Mouse (Mus musculus) brain, embryonic 14.5 days (tissue): ENCODE results near the gene Tmem120a.

Source experiments
- CTCF ChIP-seq: fragments of 200-500 bp; IDR thresholded peaks from 2 replicates; pipeline ENCODE4 v1.5.1; 2012; ENCODE audit warnings: inconsistent platforms, mild to moderate bottlenecking, moderate library complexity, borderline replicate concordance; ENCODE audit not compliant: insufficient read depth, insufficient read length; ENCODE audit errors: extremely low read depth
- POLR2A ChIP-seq: fragments of 200-500 bp; IDR thresholded peaks from 2 replicates; pipeline ENCODE4 v1.6.1; 2012; ENCODE audit warnings: mild to moderate bottlenecking, inconsistent platforms, borderline replicate concordance; ENCODE audit not compliant: poor library complexity, insufficient read depth, insufficient read length, severe bottlenecking; ENCODE audit errors: extremely low read depth

DNA sequence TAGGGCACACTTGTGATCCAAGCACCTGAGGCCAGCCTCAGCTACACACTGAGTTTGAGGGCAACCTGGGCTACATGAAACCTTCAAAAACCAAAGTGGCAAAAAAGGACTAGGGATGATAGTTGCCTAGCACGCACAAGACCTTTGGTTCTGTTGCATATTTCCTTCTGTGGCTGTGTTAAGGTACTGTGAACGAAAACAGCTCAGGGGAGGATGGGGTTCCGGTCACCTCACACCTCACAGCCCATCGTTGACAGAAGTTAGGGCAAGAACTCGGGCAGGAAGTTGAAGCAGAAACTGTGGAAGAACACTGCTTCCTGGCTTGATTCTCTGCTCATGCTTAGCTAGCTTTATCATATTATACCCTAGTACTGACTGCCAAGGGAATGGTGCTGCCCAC lies 34.5 kb downstream of the Tmem120a start:
- TF ChIP-seq CTCF: no peak
- TF ChIP-seq POLR2A: no peak
